Mouse (Mus musculus): ENCODE measurements at regions not wholly inside any gene's neighbourhood (a gene's known extent, or its start where the extent isn't known, plus 50 kb on each side); places are given as distances from the start of the nearest gene placed in this dataset.

- no peaks in the 10 kb centered on the region for H3K4me1 ChIP-seq (replicated peaks)
- H3K9me3 ChIP-seq (replicated peaks): no peaks in the 10 kb centered on the region
- no peaks in the 10 kb centered on the region for H3K27me3 ChIP-seq
- no peak overlapping the region for H3K4me3 ChIP-seq
- ATAC-seq (replicated peaks; ENCODE audit: insufficient number of reproducible peaks, insufficient read depth, low FRiP score, low read depth): no peak
- no peak overlapping the region for H3K9ac ChIP-seq
- H3K27ac ChIP-seq: no peak overlapping the region
- WGBS: 67% methylated on average over 7 of the region's 7 CpGs
- H3K36me3 ChIP-seq: no peaks in the 10 kb centered on the region
- no peak overlapping the region for H3K4me2 ChIP-seq
These were observed 487.5 kb downstream of the Igsf11 start for GRCm38 (mm10) chr16:39379959-39380358.

- Histone ChIP-seq H3K36me3 (no peaks in the 10 kb centered on the region), H3K4me1 (replicated peaks) (no peaks in the 10 kb centered on the region), H3K9me3 (replicated peaks) (no peaks in the 10 kb centered on the region), H3K9ac (no peak overlapping the region), H3K27me3 (no peaks in the 10 kb centered on the region), H3K27ac (no peak overlapping the region), H3K4me3 (no peak overlapping the region), H3K4me2 (no peak overlapping the region)
- no peak for ATAC-seq (replicated peaks; ENCODE audit: insufficient number of reproducible peaks, insufficient read depth, low FRiP score, low read depth)
- 65% methylated on average over 5 of the region's 5 CpGs for WGBS
These were observed 497.5 kb downstream of the Igsf11 start for GRCm38 (mm10) chr16:39389943-39390342.

GRCm38 (mm10) chr16:39390626-39391025 lies 498.2 kb downstream of the Igsf11 start:
- Histone ChIP-seq H3K27me3 (no peaks in the 10 kb centered on the region), H3K27ac (no peak overlapping the region), H3K4me1 (replicated peaks) (no peaks in the 10 kb centered on the region), H3K9me3 (replicated peaks) (no peaks in the 10 kb centered on the region), H3K4me3 (no peak overlapping the region), H3K36me3 (no peaks in the 10 kb centered on the region), H3K9ac (no peak overlapping the region), H3K4me2 (no peak overlapping the region)
- no peak for ATAC-seq (replicated peaks; ENCODE audit: insufficient number of reproducible peaks, insufficient read depth, low FRiP score, low read depth)
- WGBS: 72% methylated on average over 3 of the region's 3 CpGs

- Histone ChIP-seq H3K4me1 (replicated peaks) (no peaks in the 10 kb centered on the region), H3K9ac (no peak overlapping the region), H3K27me3 (no peaks in the 10 kb centered on the region), H3K4me2 (no peak overlapping the region), H3K27ac (no peak overlapping the region), H3K4me3 (no peak overlapping the region), H3K9me3 (replicated peaks) (no peaks in the 10 kb centered on the region), H3K36me3 (no peaks in the 10 kb centered on the region)
- ATAC-seq (replicated peaks; ENCODE audit: insufficient number of reproducible peaks, insufficient read depth, low FRiP score, low read depth): no peak
- WGBS: 65% methylated on average over 4 of the region's 4 CpGs
These were observed 509.8 kb downstream of the Igsf11 start for GRCm38 (mm10) chr16:39402101-39402749.

- Histone ChIP-seq H3K9me3 (replicated peaks) (no peaks in the 10 kb centered on the region), H3K36me3 (no peaks in the 10 kb centered on the region), H3K9ac (no peak overlapping the region), H3K4me1 (replicated peaks) (no peaks in the 10 kb centered on the region), H3K27ac (no peak overlapping the region), H3K27me3 (no peaks in the 10 kb centered on the region), H3K4me2 (no peak overlapping the region), H3K4me3 (no peak overlapping the region)
- WGBS: 85% methylated on average over 1 of the region's 1 CpGs
- ATAC-seq (replicated peaks; ENCODE audit: insufficient number of reproducible peaks, insufficient read depth, low FRiP score, low read depth): no peak
These were observed 539.1 kb downstream of the Igsf11 start for GRCm38 (mm10) chr16:39431581-39431980.

GRCm38 (mm10) chr16:39445740-39446139 lies 538.4 kb upstream of the Lsamp start:
- no peak overlapping the region for H3K4me2 ChIP-seq
- ATAC-seq (replicated peaks; ENCODE audit: insufficient number of reproducible peaks, insufficient read depth, low FRiP score, low read depth): no peak
- no peaks in the 10 kb centered on the region for H3K36me3 ChIP-seq
- no peaks in the 10 kb centered on the region for H3K9me3 ChIP-seq (replicated peaks)
- H3K4me3 ChIP-seq: no peak overlapping the region
- no peaks in the 10 kb centered on the region for H3K27me3 ChIP-seq
- no peak overlapping the region for H3K9ac ChIP-seq
- H3K27ac ChIP-seq: no peak overlapping the region
- 64% methylated on average over 2 of the region's 2 CpGs for WGBS
- no peaks in the 10 kb centered on the region for H3K4me1 ChIP-seq (replicated peaks)

GRCm38 (mm10) chr16:39453400-39454138 lies 530.6 kb upstream of the Lsamp start:
- Histone ChIP-seq H3K27ac (no peak overlapping the region), H3K9me3 (replicated peaks) (no peaks in the 10 kb centered on the region), H3K4me3 (no peak overlapping the region), H3K27me3 (no peaks in the 10 kb centered on the region), H3K4me1 (replicated peaks) (no peaks in the 10 kb centered on the region), H3K4me2 (no peak overlapping the region), H3K36me3 (no peaks in the 10 kb centered on the region), H3K9ac (no peak overlapping the region)
- 68% methylated on average over 5 of the region's 5 CpGs for WGBS
- ATAC-seq (replicated peaks; ENCODE audit: insufficient number of reproducible peaks, insufficient read depth, low FRiP score, low read depth): no peak
